Mouse (Mus musculus) heart, adult 9 months (tissue): ENCODE data around the gene Dnajb13.
"Not testable (repeated sequence)": the region's sequence is repeated elsewhere in the genome, so short reads cannot be mapped to it uniquely, and the experiment has no call there.

Experiments used
- DNase-seq, 2 experiments: peaks; one replicate each; pipeline ENCODE4 v3.0.0; 2022; ENCODE audit warnings: low spot score in 2 of 2

Dnajb13 gene

DNA sequence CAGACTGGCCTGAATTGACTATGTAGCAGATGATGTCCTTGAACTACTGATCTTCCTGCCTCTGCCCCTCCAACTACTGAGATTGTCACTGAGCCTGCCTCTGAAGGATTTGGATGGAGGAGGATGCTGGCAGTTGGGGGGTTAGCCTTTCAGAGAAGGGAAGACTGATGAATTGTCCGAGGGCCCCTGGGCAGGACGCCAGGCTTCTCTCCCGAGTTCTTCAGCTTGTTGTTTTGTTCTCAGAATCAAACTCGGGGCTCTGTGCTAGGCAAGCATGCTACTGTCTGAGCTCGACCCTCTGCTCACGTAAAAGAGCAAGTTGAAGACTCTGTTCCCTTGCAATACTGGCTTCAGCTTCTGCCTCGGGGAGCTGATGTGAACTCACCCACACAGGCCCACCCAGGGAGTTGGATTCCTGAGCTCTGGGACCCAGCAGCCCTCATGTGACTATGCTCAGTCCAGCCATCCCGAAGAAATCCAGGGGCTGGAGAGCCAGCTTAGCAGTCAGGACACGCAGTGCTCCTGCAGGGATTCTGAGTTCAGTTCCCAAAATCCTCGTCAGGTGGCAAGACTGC lies 26.2 kb downstream of the Dnajb13 start:
- no peak for DNase-seq

- no peak for DNase-seq
These were observed 27.5 kb downstream of the Dnajb13 start for GRCm38 (mm10) chr7:100487301-100487700.

DNA sequence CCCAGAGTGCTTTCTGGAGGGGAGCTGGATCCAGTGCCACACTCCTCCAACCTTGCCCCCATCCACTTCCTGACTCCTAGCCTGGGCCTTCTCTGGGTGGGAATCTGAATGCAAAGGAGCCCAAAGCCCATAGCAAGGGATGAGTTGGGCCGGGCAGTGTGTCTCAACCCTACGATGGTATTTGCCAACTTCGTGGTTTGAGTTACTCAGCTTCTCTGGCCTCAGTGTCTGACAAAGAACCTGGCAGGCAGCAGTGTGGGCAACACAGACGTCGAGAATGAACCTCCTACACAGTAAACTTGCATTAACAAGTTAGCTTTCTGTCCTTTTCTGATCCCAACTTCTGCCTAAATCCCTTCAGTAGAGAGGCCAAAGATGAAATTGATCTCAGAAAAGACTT lies 30.3 kb downstream of the Dnajb13 start:
- DNase-seq, result no peak

DNA sequence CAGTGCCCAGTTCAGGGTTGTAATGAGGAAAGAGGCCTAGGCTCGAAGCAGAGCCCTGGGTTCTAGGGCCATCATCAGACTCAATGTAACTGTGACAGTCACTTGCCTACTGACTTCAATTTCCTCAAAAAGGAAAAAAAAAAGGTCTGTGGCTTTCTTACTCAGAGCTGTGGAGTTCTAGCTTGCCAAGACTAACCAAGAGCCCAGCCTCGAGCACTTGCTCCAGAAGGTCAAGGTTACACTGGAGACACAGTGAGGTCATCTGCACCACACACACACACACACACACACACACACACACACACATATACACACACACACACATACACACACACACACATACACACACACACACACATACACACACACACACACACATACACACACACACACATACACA lies 32.7 kb downstream of the Dnajb13 start:
- not testable (repeated sequence) for DNase-seq

GRCm38 (mm10) chr7:100480175-100480574 lies 34.6 kb downstream of the Dnajb13 start:
- no peak for DNase-seq

DNA sequence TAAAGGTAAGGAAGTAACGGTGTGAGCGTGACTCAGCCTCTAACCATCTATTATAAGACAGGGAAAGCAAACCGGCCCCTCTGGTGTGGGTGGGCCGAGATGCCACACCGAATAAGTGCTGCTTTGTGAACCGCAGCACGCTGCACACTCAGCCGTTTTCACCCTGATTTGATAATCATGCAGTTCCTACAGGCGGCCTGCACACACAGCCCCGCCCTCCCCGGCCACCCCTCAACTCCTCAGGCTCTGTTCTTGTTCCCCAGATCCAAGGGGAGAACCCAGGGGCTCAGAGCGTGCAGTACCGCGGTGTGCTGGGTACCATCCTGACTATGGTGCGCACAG lies 35.0 kb downstream of the Dnajb13 start:
- no peak for DNase-seq

- no peak for DNase-seq
These were observed 35.5 kb downstream of the Dnajb13 start for GRCm38 (mm10) chr7:100479100-100479822.

DNA sequence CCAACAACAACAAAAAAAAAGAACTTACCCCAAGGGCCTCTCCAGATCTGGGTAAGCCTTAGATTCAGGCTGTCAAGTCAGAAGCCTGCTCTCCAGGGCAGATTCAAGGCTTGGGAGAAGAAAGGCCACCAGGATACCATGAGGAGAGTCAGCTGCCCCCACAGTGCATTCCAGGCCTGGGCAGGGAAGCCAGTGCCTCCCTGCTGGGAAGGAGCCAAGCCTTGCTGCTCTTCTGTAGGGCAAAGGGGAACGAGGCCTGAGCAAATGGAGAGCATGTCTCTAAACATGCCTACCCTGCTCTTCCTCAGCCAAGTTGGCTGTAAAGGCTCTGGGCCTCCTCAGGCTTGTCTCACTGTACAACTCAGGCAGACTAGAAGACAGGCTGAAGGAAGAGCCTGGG lies 40.1 kb downstream of the Dnajb13 start:
- DNase-seq, result peak; percentile 52 to 62

DNA sequence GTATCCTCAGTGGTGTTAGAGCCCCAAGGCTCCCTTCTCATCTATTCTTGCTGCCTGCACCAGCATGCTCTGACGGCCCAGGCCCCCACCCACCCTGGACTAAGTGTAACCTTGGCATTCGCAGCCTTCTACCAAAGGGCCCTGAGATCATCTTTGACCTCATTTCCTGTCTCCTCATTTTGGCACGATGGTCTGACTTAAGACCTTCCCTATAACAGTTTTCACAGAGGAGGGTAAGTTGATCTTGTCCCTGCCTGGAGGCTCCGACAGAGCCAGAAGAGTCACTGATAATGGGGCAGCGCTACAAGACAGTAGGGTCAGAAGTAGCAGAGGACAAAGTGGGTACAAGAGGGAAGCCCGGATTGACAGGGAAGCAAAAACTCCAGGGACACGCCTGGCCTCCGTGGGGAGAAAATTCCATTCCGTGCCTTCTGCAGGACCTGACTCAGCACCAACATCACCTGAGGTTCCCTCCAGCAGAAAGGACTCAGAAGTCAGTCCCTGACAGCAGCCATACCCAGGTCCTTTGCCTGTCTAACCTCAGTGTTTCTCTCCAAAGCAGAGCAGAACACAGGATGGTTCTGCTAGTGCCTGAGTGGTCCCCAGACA lies 40.8 kb downstream of the Dnajb13 start:
- no peak for DNase-seq

DNA sequence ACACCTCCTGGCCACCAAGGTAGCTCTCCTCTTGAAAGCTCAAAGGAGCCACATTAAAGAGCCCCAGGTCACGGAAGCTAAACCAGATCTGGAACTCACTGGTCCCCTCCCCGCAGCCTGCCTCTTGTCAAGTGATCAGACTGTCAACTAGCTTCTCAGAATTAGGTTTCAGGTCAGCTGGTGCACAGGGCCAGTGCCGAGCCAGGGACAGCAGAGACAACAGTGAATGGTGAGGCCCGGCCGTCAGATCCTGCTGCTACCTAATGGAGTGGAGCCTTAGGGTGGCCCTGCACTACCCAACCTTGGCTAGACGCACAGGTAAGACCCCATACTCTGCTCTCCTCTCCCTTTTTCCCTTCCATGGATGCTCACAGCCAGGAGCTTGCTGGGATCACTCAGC lies 42.0 kb downstream of the Dnajb13 start, which contains the start of gene Ucp3:
Gene Ucp3 (plus strand): TSS at position 214 of the 400 bp plus-strand sequence.
- DNase-seq, result peak; percentile 51 to 62

GRCm38 (mm10) chr7:100471407-100471797 lies 43.4 kb downstream of the Dnajb13 start:
- no peak for DNase-seq

GRCm38 (mm10) chr7:100470796-100471406 lies 43.9 kb downstream of the Dnajb13 start:
- DNase-seq, result no peak

GRCm38 (mm10) chr7:100469502-100469901 lies 45.3 kb downstream of the Dnajb13 start:
- DNase-seq, result no peak

- no peak for DNase-seq
These were observed 46.0 kb downstream of the Dnajb13 start for GRCm38 (mm10) chr7:100468761-100469160.

GRCm38 (mm10) chr7:100466781-100467510 lies 47.8 kb downstream of the Dnajb13 start:
- no peak for DNase-seq

DNA sequence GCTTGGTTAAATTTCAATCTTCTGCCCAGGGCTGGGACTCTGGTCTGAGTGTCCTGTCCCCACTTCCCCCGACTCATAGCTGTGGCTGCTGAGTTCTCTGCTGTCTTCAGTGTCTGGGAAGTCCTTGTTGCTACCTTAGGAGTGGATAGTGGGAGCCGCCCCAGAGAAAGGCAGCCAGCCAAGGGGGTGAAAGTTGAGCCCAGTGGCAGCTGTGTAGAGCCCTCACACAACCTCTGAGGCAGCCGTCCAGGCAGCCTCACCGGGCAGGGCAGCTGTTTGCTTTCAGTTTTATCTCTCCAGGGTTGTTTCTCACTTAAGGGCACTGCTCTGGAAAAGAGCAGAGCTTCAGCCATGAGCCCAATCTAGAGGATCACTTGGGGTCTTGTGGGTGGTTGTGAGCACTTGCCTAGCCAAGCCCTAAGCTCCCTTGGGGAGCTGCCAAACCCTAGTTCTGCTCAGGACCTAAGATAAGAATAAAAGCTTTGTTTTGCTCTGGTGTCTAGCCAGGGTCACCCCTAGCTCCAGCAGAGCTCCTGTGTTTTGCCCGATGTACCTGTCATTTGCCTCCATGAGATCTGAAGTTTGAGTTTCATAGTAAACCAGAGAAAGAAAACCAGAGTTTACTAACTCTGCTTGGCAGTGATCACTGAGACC lies 49.0 kb downstream of the Dnajb13 start:
- peak; percentile 91 to 92 for DNase-seq

DNA sequence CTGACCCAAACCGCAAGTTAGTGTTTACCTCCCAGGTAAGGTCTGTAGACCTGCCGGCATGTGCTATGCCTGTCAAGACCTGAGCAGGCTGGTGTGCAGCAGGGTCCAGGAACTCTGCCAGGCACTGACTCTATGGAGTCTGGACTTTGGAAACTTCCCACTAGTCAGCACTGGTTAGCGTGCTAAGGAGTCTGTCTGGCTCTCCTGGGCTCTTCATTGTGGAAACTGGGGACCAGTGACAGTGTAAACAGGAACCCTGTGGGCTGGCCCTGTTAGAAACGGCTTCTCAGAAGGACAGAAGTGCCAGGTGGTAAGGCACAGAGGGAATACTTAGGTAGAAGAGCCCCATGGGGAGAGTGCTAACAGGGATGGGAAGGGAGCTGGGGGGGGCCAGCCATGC lies 49.5 kb downstream of the Dnajb13 start:
- peak in 1 of 2 experiments; percentile 33 for DNase-seq

GRCm38 (mm10) chr7:100464248-100464647 lies 50.5 kb downstream of the Dnajb13 start:
- no peak for DNase-seq

- DNase-seq, result no peak
These were observed 51.0 kb downstream of the Dnajb13 start for GRCm38 (mm10) chr7:100463757-100464156.

DNA sequence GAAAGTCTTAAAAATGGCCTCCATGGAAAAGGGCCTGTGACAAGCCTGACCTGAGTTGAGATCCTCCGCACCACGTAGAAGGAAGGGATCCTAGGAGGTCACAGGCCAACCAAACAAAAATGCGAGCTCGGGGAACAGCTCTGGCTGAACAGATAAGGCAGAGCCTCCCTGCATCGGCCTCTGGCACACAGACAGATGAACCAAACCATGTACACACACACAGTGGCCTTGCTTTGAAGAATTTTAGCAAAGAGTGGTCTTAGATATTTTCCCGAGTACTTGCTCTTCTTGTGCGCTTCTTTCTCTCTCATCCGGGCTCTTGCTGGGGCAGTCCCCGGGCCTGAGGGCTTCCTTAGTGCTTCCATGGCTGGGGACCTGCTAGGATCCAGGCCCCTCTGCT lies 51.6 kb downstream of the Dnajb13 start:
- DNase-seq, result no peak

DNA sequence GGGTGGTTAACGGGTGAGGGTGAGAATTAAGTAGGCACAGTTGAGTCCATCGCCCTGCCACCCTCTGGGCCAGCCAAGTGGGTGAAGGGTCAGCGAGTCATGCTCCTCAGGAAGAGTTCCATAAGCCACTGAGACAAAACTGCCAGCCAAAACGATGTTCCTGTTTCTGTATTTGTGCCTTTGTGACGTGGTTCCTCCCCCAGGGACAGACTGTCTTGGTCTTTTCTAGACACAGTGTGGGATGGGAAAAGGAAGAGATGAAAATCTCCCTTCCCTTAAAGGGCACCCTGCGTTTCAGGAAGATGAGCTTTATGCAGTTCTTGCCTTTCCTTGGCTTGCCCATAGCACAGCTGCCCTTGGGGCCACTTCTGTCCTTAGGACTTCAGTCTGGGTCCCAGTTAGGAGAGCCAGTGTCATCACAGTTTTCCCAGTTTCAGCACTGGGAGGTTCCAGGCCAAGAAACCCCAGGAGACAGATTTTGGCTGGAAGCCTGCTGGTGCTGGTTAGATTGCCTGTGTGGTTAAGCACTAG lies 53.1 kb downstream of the Dnajb13 start:
- peak; percentile 81 to 85 for DNase-seq
